Mouse (Mus musculus): ENCODE data around the gene Wnk4. TPM values are rescaled to one million over a fixed set of nuclear protein-coding genes. Genes with fewer than 3 reads are reported as not detected.
A peak's percentile ranks its signal among the peaks of the same experiment; 100 is the strongest.

Gene Wnk4
- polyA plus RNA-seq, 1 experiment from 2014 or later = 4.5 TPM

- 2% methylated on average over 32 of the region's 32 CpGs for WGBS
- peaks cover 9% of the 10 kb centered on the region for H3K36me3 ChIP-seq (ENCODE audit: poor library complexity, severe bottlenecking)
- H3K9me3 ChIP-seq (replicated peaks) = no peaks in the 10 kb centered on the region
- ATAC-seq = no peak
- H3K9ac ChIP-seq = no peak overlapping the region
- 0 out of 2 replicates have a peak overlapping the region, but pooled peaks have one; percentile 0 for H3K4me3 ChIP-seq
- H3K27me3 ChIP-seq = peaks cover 76% of the 10 kb centered on the region
- H3K4me1 ChIP-seq = peaks cover 46% of the 10 kb centered on the region
- H3K4me2 ChIP-seq = no peak overlapping the region
- H3K27ac ChIP-seq = no peak overlapping the region
Measured at GRCm38 (mm10) chr11:101263138-101263988, 3.0 kb downstream of the Wnk4 start.

- Histone ChIP-seq H3K9ac (no peak overlapping the region), H3K4me2 (no peak overlapping the region), H3K36me3 (ENCODE audit: poor library complexity, severe bottlenecking) (peaks cover 4% of the 10 kb centered on the region), H3K27me3 (peaks cover 79% of the 10 kb centered on the region), H3K27ac (no peak overlapping the region), H3K4me3 (0 out of 2 replicates have a peak overlapping the region, but pooled peaks have one; percentile 0), H3K9me3 (replicated peaks) (no peaks in the 10 kb centered on the region), H3K4me1 (peaks cover 46% of the 10 kb centered on the region)
- ATAC-seq = no peak
- WGBS = 10% methylated on average over 3 of the region's 3 CpGs
Measured at GRCm38 (mm10) chr11:101263989-101264280, 3.6 kb downstream of the Wnk4 start.

- Histone ChIP-seq H3K36me3 (ENCODE audit: poor library complexity, severe bottlenecking) (no peaks in the 10 kb centered on the region), H3K9ac (peak overlapping the region; percentile 46)
- ATAC-seq = no peak
Measured at GRCm38 (mm10) chr11:101264954-101265471, 4.6 kb downstream of the Wnk4 start.

GRCm38 (mm10) chr11:101265906-101266305 is 5.5 kb downstream of the Wnk4 start:
- no peak overlapping the region for H3K27ac ChIP-seq
- no peak for ATAC-seq
- H3K9ac ChIP-seq = no peak overlapping the region
- H3K36me3 ChIP-seq (ENCODE audit: poor library complexity, severe bottlenecking) = no peaks in the 10 kb centered on the region
- no peak overlapping the region for H3K4me3 ChIP-seq
- H3K9me3 ChIP-seq (replicated peaks) = no peaks in the 10 kb centered on the region
- H3K4me2 ChIP-seq = no peak overlapping the region
- H3K27me3 ChIP-seq = peaks cover 70% of the 10 kb centered on the region
- 10% methylated on average over 6 of the region's 6 CpGs for WGBS
- H3K4me1 ChIP-seq = peaks cover 28% of the 10 kb centered on the region

More at GRCm38 (mm10) chr11:101264954-101265471, 4.6 kb downstream of the Wnk4 start:
- under 1% methylated on average over 31 of the region's 31 CpGs for WGBS
- peak overlapping the region; percentile 35 for H3K4me3 ChIP-seq
- H3K27me3 ChIP-seq = peaks cover 76% of the 10 kb centered on the region
- peak overlapping the region; percentile 57 for H3K4me2 ChIP-seq
- no peak overlapping the region for H3K27ac ChIP-seq
- no peaks in the 10 kb centered on the region for H3K9me3 ChIP-seq (replicated peaks)
- H3K4me1 ChIP-seq = peaks cover 37% of the 10 kb centered on the region

- Histone ChIP-seq H3K4me1 (peaks cover 9% of the 10 kb centered on the region), H3K9me3 (replicated peaks) (no peaks in the 10 kb centered on the region), H3K4me3 (no peak overlapping the region), H3K27me3 (peaks cover 36% of the 10 kb centered on the region), H3K4me2 (no peak overlapping the region), H3K27ac (no peak overlapping the region), H3K36me3 (ENCODE audit: poor library complexity, severe bottlenecking) (no peaks in the 10 kb centered on the region), H3K9ac (no peak overlapping the region)
- 46% methylated on average over 10 of the region's 10 CpGs for WGBS
- no peak for ATAC-seq
Measured at GRCm38 (mm10) chr11:101269577-101270116, 9.3 kb downstream of the Wnk4 start.

- ATAC-seq = no peak
- Histone ChIP-seq H3K4me1 (peaks cover 16% of the 10 kb centered on the region), H3K27ac (no peak overlapping the region), H3K9me3 (replicated peaks) (no peaks in the 10 kb centered on the region), H3K9ac (no peak overlapping the region), H3K4me2 (no peak overlapping the region), H3K27me3 (peaks cover 9% of the 10 kb centered on the region), H3K4me3 (no peak overlapping the region), H3K36me3 (ENCODE audit: poor library complexity, severe bottlenecking) (no peaks in the 10 kb centered on the region)
- 87% methylated on average over 3 of the region's 3 CpGs for WGBS
Measured at GRCm38 (mm10) chr11:101272446-101272845, 12.1 kb downstream of the Wnk4 start.

GRCm38 (mm10) chr11:101275309-101275708 is 14.9 kb downstream of the Wnk4 start:
- no peak overlapping the region for H3K4me2 ChIP-seq
- WGBS = 78% methylated on average over 4 of the region's 4 CpGs
- H3K27ac ChIP-seq = no peak overlapping the region
- H3K9ac ChIP-seq = no peak overlapping the region
- peaks cover 2% of the 10 kb centered on the region for H3K27me3 ChIP-seq
- no peak overlapping the region for H3K4me3 ChIP-seq
- no peaks in the 10 kb centered on the region for H3K9me3 ChIP-seq (replicated peaks)
- H3K36me3 ChIP-seq (ENCODE audit: poor library complexity, severe bottlenecking) = no peaks in the 10 kb centered on the region
- ATAC-seq = no peak
- H3K4me1 ChIP-seq = peaks cover 30% of the 10 kb centered on the region

GRCm38 (mm10) chr11:101276319-101277070 is 16.1 kb downstream of the Wnk4 start:
- WGBS = 32% methylated on average over 27 of the region's 27 CpGs
- Histone ChIP-seq H3K27ac (no peak overlapping the region), H3K4me1 (peaks cover 30% of the 10 kb centered on the region), H3K9ac (peak overlapping the region; percentile 12; the same call in 1 of the 2 replicates), H3K36me3 (ENCODE audit: poor library complexity, severe bottlenecking) (no peaks in the 10 kb centered on the region), H3K4me3 (peak overlapping the region; percentile 3; the same call in 1 of the 2 replicates), H3K27me3 (peaks cover 12% of the 10 kb centered on the region), H3K9me3 (replicated peaks) (no peaks in the 10 kb centered on the region), H3K4me2 (peak overlapping the region; percentile 92)
- ATAC-seq = no peak

- H3K4me2 ChIP-seq = peak overlapping the region; percentile 92
- H3K27ac ChIP-seq = no peak overlapping the region
- no peaks in the 10 kb centered on the region for H3K9me3 ChIP-seq (replicated peaks)
- peaks cover 13% of the 10 kb centered on the region for H3K27me3 ChIP-seq
- H3K36me3 ChIP-seq (ENCODE audit: poor library complexity, severe bottlenecking) = no peaks in the 10 kb centered on the region
- H3K4me3 ChIP-seq = peak overlapping the region; percentile 75
- peaks cover 30% of the 10 kb centered on the region for H3K4me1 ChIP-seq
- no peak for ATAC-seq
- WGBS = 81% methylated on average over 12 of the region's 12 CpGs
- peak overlapping the region; percentile 83 for H3K9ac ChIP-seq
Measured at GRCm38 (mm10) chr11:101277381-101278222, 17.2 kb downstream of the Wnk4 start.

- peaks cover 34% of the 10 kb centered on the region for H3K4me1 ChIP-seq
- H3K4me3 ChIP-seq = peak within 1 kb of the TSS; percentile 75
- no peaks in the 10 kb centered on the region for H3K9me3 ChIP-seq (replicated peaks)
- H3K27me3 ChIP-seq = peaks cover 13% of the 10 kb centered on the region
- ATAC-seq = peak; percentile 98
- no peak within 1 kb of the TSS; the same call in 1 of the 2 replicates for H3K27ac ChIP-seq
- no peaks in the 10 kb centered on the region for H3K36me3 ChIP-seq (ENCODE audit: poor library complexity, severe bottlenecking)
- peak within 1 kb of the TSS; percentile 83 for H3K9ac ChIP-seq
- H3K4me2 ChIP-seq = peak within 1 kb of the TSS; percentile 92
- WGBS = 10% methylated on average over 45 of the region's 45 CpGs
Measured at GRCm38 (mm10) chr11:101278223-101279192, 18.1 kb downstream of the Wnk4 start, which contains the start of the genes Cntd1 and Coa3. Gene Cntd1, plus strand, starts transcription at chr11:101279012. Gene Coa3, minus strand, starts transcription at chr11:101279114.

Data from forebrain, embryonic 13.5 days (tissue).